Mouse (Mus musculus) intestine, embryonic 15.5 days (tissue): ENCODE results near the gene Clec4a1. TPM values are rescaled to one million over a fixed set of nuclear protein-coding genes. Genes with fewer than 3 reads are reported as not detected.

Source experiments
- ATAC-seq: fragments of 200-750 bp; cut with Nextera tagmentation; 2 replicates; pipeline ENCODE4 v1.8.0; 2017; ENCODE audit warnings: moderate TSS enrichment, moderate library complexity
- H3K27ac ChIP-seq: fragments of 300-500 bp; sonication (generic); 2 replicates; pipeline ENCODE4 v1.5.1; 2015; ENCODE audit warnings: mild to moderate bottlenecking, inconsistent platforms
- H3K27me3 ChIP-seq: fragments of 300-500 bp; sonication (generic); replicated peaks from 2 replicates; pipeline ENCODE4 v1.6.1; 2015; ENCODE audit warnings: inconsistent platforms
- H3K36me3 ChIP-seq: fragments of 300-500 bp; sonication (generic); 2 replicates; pipeline ENCODE4 v1.6.1; 2015; ENCODE audit warnings: inconsistent platforms
- H3K4me1 ChIP-seq: fragments of 300-500 bp; sonication (generic); replicated peaks from 2 replicates; pipeline ENCODE4 v1.6.1; 2015; ENCODE audit warnings: inconsistent platforms
- H3K4me2 ChIP-seq: fragments of 300-500 bp; sonication (generic); replicated peaks from 2 replicates; pipeline ENCODE4 v1.6.1; 2015; ENCODE audit warnings: mild to moderate bottlenecking, inconsistent platforms
- H3K4me3 ChIP-seq: fragments of 300-500 bp; sonication (generic); replicated peaks from 2 replicates; pipeline ENCODE4 v1.5.1; 2015; ENCODE audit warnings: inconsistent platforms
- H3K9ac ChIP-seq: fragments of 300-500 bp; sonication (generic); 2 replicates; pipeline ENCODE4 v1.6.1; 2015; ENCODE audit warnings: inconsistent platforms
- H3K9me3 ChIP-seq: fragments of 300-500 bp; sonication (generic); 2 replicates; pipeline ENCODE4 v1.6.1; 2016; ENCODE audit warnings: inconsistent platforms
- WGBS: fragments of 180-500 bp; shearing (Covaris S2); methylation state at CpG from one replicate; pipeline ENCODE4 v1.1.7; 2015; 5-methylcytosine and 5-hydroxymethylcytosine counted together
- polyA plus RNA-seq: library from polyadenylated mRNA; unstranded; fragments of >200 nt; fragmentation: Nextera tagmentation; extraction: Ambion mirVana; gene quantifications from 2 replicates; pipeline ENCODE4 v1.2.1, GENCODE M21; 2015

Gene Clec4a1
- 3.9 and 4.3 TPM in 2 replicates for polyA plus RNA-seq

DNA sequence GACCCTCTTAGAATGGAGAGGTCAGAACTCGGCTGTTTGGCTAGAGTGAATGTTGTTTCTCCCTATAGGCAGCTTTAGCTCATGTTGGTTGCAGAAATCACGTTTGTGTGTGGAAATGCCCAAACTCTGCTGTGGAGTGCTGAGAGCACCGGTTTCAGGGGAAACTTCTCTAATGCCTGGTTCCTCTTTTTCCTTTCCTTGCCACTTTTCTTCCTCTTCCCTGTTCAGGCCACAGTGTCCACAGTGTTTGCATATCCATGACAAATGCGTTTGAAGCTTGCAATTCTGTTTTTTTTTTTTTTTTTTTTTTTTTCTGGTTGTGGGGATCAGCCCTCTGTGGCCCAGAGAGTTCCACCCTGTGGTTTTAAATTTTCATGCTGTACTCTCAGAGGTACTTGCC, at the start of gene Clec4a1:
Gene Clec4a1, plus strand, starts transcription at position 398 of the 400 bp plus-strand sequence.
- Histone ChIP-seq H3K4me3 (no peak within 1 kb of the TSS), H3K27me3 (no peaks in the 10 kb centered on the region), H3K27ac (no peak within 1 kb of the TSS), H3K36me3 (no peaks in the 10 kb centered on the region), H3K9me3 (no peaks in the 10 kb centered on the region), H3K9ac (no peak within 1 kb of the TSS), H3K4me2 (no peak within 1 kb of the TSS), H3K4me1 (no peaks in the 10 kb centered on the region)
- ATAC-seq = no peak
- 37% methylated on average over 4 of the region's 4 CpGs for WGBS

DNA sequence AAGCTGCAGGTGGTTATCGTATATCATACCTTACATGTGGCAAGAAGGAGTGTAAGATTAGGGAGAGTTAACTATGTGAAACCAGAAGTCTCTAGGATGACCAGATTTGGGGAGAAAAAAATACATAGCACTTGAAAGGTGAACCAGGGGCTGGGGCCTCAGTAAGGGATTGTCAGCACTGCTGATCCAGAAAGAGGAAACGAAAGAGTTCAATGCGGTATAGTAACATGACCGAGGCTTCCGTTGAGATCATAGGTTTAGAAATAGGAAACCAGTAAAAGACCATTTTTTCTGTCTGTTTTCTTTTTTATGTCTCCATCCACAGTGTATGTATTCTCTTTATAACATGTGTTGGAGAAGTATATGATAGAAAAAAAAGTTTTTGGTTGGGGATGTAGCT, 48.8 kb upstream of the Clec4a1 start:
- Histone ChIP-seq H3K9ac (no peak overlapping the region), H3K27ac (no peak overlapping the region), H3K27me3 (no peaks in the 10 kb centered on the region), H3K4me3 (no peak overlapping the region), H3K9me3 (no peaks in the 10 kb centered on the region), H3K4me2 (no peak overlapping the region), H3K4me1 (0 out of 2 replicates have a peak, but pooled peaks cover 5% of the 10 kb centered on the region), H3K36me3 (no peaks in the 10 kb centered on the region)
- WGBS = 95% methylated on average over 5 of the region's 5 CpGs
- ATAC-seq = no peak

DNA sequence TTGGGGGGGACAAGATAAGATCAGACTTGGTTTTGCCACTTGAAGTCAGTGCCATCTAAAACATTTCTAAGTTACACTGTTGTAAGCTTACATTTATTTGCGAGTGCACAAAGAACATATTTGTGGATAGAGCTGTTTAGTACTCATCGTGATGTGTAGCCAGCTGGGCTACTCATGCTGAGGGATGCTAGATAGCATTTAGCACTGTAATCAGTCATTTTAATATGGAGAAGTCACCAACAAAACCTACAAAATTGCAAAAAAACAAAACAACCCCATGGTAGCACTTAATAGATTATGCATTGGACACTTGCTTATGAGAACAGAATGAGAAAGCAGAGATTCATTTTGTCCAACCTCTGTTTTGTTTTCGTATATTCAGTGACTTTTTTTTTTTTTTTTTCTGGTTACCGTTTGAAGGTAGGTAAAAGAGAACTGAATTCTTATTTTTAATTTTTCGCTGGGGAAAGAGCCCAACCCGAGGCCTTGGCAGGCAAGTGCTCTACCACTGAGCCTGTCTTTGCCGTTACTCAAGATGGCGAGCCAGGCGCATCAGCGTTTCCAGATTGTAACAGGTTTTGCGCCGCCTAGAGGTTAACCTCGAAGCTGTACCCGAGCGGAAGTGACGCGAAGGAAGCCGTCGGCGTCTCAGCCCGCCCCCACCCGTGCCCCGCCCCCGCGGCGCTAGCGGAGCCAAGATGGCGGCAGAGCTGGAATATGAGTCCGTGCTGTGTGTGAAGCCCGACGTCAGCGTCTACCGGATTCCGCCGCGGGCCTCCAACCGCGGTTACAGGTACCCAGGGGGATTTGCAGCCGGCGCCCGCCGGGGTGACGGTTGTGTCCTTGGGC, 47.6 kb upstream of the Clec4a1 start, which contains the start of gene Necap1:
Gene Necap1, plus strand, starts transcription at position 604 of the 849 bp plus-strand sequence.
- ATAC-seq = peak; percentile 98
- peak within 1 kb of the TSS; percentile 94 for H3K9ac ChIP-seq
- H3K4me2 ChIP-seq = peak within 1 kb of the TSS; percentile 54
- H3K9me3 ChIP-seq = no peaks in the 10 kb centered on the region
- H3K27ac ChIP-seq = peak within 1 kb of the TSS; percentile 88
- H3K4me1 ChIP-seq = 0 out of 2 replicates have a peak, but pooled peaks cover 5% of the 10 kb centered on the region
- H3K27me3 ChIP-seq = no peaks in the 10 kb centered on the region
- WGBS = 7% methylated on average over 43 of the region's 43 CpGs
- no peaks in the 10 kb centered on the region for H3K36me3 ChIP-seq
- peak within 1 kb of the TSS; percentile 84 for H3K4me3 ChIP-seq

DNA sequence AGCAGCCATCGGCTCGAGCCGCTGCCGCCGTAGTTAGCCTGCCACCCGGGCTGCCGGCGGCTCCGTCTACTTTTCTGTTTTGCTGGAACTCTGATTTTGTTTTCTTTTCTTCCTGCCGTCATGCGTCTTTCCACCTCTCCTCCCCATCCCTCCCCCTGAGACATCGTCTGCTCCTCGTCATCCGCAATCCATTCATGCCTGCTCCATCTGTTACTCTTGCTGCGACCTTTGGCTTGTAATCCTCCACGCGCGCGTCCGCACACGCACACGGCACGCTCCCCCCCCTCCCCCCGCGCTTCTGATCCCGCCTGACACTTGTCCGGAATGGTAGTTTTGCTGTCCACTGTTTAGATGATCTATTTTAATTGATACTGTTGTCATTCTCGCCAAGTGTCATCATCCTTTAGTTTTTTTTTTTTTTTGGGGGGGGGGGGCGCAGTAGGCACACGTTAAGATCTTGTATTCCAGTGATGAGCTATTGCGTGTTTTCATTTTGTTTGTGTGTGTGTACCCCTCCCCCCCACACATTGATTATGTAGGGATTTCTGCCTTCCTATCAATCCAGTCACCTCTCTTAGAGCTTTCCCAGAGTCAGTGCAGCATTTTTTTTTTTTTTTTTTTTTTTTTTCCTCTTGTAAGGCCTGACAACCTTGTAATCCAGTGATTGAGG, 46.8 kb upstream of the Clec4a1 start:
- H3K9ac ChIP-seq = peak overlapping the region; percentile 94
- ATAC-seq = peak; percentile 77
- H3K27ac ChIP-seq = peak overlapping the region; percentile 88

DNA sequence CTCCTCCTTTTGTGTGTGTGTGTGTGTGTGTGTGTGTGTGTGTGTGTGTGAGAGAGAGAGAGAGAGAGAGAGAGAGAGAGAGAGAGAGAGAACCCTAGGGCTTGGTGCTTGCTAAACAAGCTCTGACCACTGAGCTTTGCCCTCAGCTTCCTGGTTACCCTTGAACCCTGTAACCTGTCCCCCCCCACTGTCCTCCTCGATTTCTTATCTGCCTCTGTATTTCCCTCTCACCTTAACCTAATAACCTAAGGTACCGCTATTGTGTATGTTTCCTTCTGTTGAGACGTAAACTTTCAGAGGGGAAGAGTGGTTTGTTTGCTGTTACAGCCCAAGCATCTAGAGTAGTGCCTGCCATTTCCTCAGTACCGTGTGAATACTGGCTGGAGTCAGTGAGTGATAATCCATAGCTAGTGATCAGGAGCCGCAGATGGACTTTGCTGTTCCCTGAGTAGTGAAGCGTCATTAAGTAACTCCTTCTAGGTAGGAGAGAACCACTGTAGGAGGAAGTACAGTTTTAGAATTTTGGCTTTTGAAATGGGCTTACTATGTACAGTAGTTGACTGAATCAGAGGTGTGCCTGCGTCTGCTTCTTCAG, 42.4 kb upstream of the Clec4a1 start:
- ATAC-seq = no peak
- 0 out of 2 replicates have a peak, but pooled peaks cover 5% of the 10 kb centered on the region for H3K4me1 ChIP-seq
- no peak overlapping the region for H3K4me3 ChIP-seq
- no peak overlapping the region for H3K27ac ChIP-seq
- peaks cover 30% of the 10 kb centered on the region for H3K36me3 ChIP-seq
- no peak overlapping the region for H3K4me2 ChIP-seq
- no peaks in the 10 kb centered on the region for H3K9me3 ChIP-seq
- H3K9ac ChIP-seq = no peak overlapping the region
- 73% methylated on average over 7 of the region's 7 CpGs for WGBS
- no peaks in the 10 kb centered on the region for H3K27me3 ChIP-seq

More for the DNA sequence above, 46.8 kb upstream of the Clec4a1 start:
- peak overlapping the region; percentile 54 for H3K4me2 ChIP-seq
- H3K27me3 ChIP-seq = no peaks in the 10 kb centered on the region
- no peaks in the 10 kb centered on the region for H3K36me3 ChIP-seq
- 0 out of 2 replicates have a peak, but pooled peaks cover 5% of the 10 kb centered on the region for H3K4me1 ChIP-seq
- H3K9me3 ChIP-seq = no peaks in the 10 kb centered on the region
- WGBS = under 1% methylated on average over 31 of the region's 31 CpGs
- H3K4me3 ChIP-seq = peak overlapping the region; percentile 84

DNA sequence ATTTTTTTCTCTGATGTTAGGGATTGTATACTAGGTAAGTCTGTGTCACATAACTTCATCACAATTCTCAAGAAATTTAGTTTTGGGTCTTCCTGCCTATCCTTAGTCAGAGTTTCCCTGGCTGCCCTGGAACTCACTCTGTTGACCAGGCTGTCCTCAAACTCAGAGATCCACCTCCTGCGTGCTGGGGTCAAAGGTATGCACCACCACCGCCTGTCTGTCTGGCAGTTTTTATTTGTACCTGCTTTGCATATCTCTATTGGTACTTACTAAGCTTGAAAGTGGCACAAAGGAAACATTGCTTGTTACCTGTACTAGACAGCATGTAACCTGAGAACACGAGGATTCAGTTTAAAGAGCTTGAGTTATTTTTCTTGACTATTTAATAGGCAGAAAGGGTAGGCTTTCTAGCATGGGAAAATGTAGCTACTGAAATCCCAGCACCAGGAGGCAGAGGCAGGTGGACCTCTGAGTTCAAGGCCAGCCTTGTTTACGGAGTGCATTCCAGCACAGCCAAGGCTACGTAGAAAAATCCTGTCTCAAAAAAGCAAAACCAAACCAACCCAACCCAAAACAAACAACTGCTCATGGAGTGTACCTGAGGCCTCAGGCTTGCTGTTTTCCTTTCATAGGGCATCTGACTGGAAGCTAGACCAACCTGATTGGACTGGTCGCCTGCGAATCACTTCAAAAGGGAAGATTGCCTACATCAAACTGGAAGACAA, 41.7 kb upstream of the Clec4a1 start:
- peaks cover 33% of the 10 kb centered on the region for H3K36me3 ChIP-seq
- ATAC-seq = peak; percentile 54
- 77% methylated on average over 7 of the region's 7 CpGs for WGBS
- H3K27ac ChIP-seq = no peak overlapping the region
- 0 out of 2 replicates have a peak, but pooled peaks cover 5% of the 10 kb centered on the region for H3K4me1 ChIP-seq
- H3K4me3 ChIP-seq = no peak overlapping the region
- no peaks in the 10 kb centered on the region for H3K27me3 ChIP-seq
- no peak overlapping the region for H3K4me2 ChIP-seq
- no peaks in the 10 kb centered on the region for H3K9me3 ChIP-seq
- no peak overlapping the region for H3K9ac ChIP-seq

DNA sequence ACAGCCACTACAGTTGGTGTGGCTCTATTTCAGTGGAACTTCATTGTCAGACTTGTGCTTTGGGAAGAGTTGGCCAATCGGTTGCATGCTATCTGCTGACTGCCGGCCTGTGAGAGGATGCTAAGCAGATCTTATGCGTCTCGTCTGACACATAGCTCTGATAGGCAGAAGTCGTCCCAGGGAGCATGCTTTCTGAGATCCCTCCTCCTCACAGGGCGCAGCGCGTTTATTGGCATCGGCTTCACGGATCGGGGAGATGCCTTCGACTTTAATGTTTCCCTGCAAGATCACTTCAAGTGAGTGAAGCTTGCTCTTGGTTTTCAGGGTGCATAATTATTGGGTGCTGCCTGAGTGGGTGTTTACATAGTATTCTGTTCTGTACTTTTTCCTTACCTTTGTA, 40.4 kb upstream of the Clec4a1 start:
- Histone ChIP-seq H3K4me2 (no peak overlapping the region), H3K9me3 (no peaks in the 10 kb centered on the region), H3K4me3 (no peak overlapping the region), H3K27ac (no peak overlapping the region), H3K9ac (no peak overlapping the region), H3K4me1 (no peaks in the 10 kb centered on the region), H3K27me3 (no peaks in the 10 kb centered on the region), H3K36me3 (peaks cover 33% of the 10 kb centered on the region)
- WGBS = 94% methylated on average over 12 of the region's 12 CpGs
- ATAC-seq = no peak

DNA sequence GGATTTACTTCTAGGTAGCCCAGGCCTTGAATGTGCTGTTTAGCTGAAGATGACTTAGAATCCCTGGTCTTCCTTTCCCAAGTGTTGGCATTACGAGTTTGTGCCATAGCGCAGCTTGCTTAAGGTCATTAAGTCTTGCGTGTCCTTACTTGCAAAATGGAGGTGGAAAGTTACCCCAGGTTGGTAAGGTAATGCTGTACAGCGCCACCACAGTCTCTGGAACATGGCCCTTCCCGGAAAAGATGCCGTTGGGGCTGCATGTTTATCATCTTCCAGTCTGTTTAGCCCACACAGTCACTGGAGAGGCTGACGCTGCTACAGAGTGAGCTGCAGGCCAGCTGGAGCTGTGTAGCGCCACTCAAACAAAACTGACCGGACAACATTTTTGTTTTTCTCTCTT, 38.0 kb upstream of the Clec4a1 start:
- no peak overlapping the region for H3K4me3 ChIP-seq
- no peaks in the 10 kb centered on the region for H3K27me3 ChIP-seq
- 92% methylated on average over 9 of the region's 9 CpGs for WGBS
- H3K9me3 ChIP-seq = no peaks in the 10 kb centered on the region
- H3K27ac ChIP-seq = no peak overlapping the region
- no peak overlapping the region for H3K9ac ChIP-seq
- ATAC-seq = no peak
- peaks cover 52% of the 10 kb centered on the region for H3K36me3 ChIP-seq
- H3K4me1 ChIP-seq = no peaks in the 10 kb centered on the region
- H3K4me2 ChIP-seq = no peak overlapping the region

DNA sequence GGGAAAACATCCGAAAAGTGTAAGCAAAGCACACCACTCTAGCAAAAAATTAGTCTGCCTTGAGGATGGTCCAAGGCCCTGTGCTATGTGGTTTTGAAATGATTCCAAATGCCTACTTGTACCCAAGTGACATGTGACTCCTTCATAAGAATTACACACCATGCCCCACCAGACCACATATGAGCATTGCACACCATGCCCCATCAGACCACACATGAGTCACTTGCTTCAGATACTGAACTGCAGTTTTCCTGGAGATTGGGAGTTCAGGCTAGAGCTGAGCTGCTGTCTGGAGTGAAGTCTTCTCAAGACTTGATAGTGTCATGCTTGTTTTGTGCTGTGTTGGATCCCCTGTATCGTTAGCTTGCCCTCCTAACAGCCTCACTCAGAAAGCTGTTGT, 32.0 kb upstream of the Clec4a1 start:
- no peaks in the 10 kb centered on the region for H3K27me3 ChIP-seq
- H3K4me2 ChIP-seq = no peak overlapping the region
- no peak for ATAC-seq
- no peak overlapping the region for H3K4me3 ChIP-seq
- WGBS = 94% methylated on average over 2 of the region's 2 CpGs
- H3K9ac ChIP-seq = no peak overlapping the region
- H3K9me3 ChIP-seq = no peaks in the 10 kb centered on the region
- no peak overlapping the region for H3K27ac ChIP-seq
- H3K4me1 ChIP-seq = no peaks in the 10 kb centered on the region
- peaks cover 25% of the 10 kb centered on the region for H3K36me3 ChIP-seq

DNA sequence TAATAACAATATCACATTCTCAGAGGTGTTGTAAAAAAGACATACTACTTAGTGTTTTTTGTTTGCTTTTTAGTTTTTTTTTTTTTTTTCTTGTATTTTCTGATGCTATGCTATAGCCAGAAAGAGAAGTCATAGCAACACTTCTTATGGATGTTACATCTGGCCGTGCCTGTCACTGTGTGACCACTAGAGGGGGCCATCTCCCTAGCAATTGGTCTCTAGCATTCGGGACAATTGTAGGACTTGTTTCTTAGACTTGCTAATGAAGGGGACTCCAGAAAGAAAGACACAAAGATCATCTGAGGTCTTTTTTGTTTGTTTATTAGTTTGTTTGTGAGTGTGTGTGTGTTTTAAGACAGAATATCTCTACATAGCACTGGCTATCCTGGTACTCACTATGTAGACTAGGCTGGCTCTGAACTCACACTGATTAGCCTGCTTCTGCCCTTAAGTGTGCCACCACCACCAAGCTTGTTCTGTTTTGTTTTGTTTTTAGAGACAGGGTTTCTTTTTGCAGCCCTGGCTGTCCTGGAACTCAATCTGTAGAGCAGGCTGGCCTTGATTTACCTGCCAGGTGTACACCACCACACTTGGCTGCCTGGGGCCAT, 29.1 kb upstream of the Clec4a1 start:
- H3K9me3 ChIP-seq = no peaks in the 10 kb centered on the region
- no peaks in the 10 kb centered on the region for H3K27me3 ChIP-seq
- H3K36me3 ChIP-seq = peaks cover 16% of the 10 kb centered on the region
- no peak overlapping the region for H3K4me3 ChIP-seq
- H3K9ac ChIP-seq = no peak overlapping the region
- no peak for ATAC-seq
- no peak overlapping the region for H3K4me2 ChIP-seq
- WGBS = 9% methylated on average over 2 of the region's 2 CpGs
- H3K27ac ChIP-seq = no peak overlapping the region
- H3K4me1 ChIP-seq = no peaks in the 10 kb centered on the region

DNA sequence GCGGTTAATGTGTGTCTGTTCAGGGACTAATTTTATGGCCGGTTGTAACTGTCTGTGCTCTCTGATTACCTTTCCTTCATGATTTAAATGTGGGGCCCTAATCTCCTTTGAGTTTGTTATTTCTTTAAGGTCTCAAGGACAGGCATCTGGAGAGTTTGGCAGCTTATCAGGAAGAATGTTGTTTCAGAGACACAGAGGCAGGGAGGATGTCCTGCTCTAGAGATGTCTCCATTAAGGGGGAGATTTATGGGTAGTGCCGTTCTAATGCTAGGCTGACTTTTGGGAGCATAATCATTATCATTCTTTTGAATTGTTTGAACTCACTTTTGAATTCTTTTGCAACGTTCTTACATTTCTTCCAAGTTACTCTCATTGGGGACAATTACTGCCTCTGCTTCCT, 1.7 kb upstream of the Clec4a1 start:
- no peaks in the 10 kb centered on the region for H3K4me1 ChIP-seq
- no peaks in the 10 kb centered on the region for H3K9me3 ChIP-seq
- WGBS = 21% methylated on average over 4 of the region's 4 CpGs
- H3K27me3 ChIP-seq = no peaks in the 10 kb centered on the region
- no peak for ATAC-seq
- no peak overlapping the region for H3K4me2 ChIP-seq
- no peak overlapping the region for H3K4me3 ChIP-seq
- H3K36me3 ChIP-seq = no peaks in the 10 kb centered on the region
- H3K27ac ChIP-seq = no peak overlapping the region
- no peak overlapping the region for H3K9ac ChIP-seq
